21 mouse cellular contexts compared by ENCODE assay signal in genomic region chr6:54074454-54074853, GRCm38 (mm10). TPM values are rescaled to one million over a fixed set of nuclear protein-coding genes. Genes with fewer than 3 reads are reported as not detected.
DNase-seq lines count a peak whose midpoint lies in the region; ATAC-seq lines count a peak whose summit lies in the region.
"Had no signal": no experiment of that assay in that cellular context is flagged by ENCODE, and none has a peak within 500 bp of the region (broad histone marks: within the 10 kb centered on the region; RNA-seq: fewer than 3 reads in every experiment).

No protein-coding gene starts in this region.

- no peak overlapping the region for H3K4me3 ChIP-seq in forebrain, embryonic 13.5 days
- no peak overlapping the region for H3K4me3 ChIP-seq in forebrain, embryonic 14.5 days (ENCODE audit: low read depth, low read length)
- no peak overlapping the region for H3K4me3 ChIP-seq in hindbrain, embryonic 16.5 days (ENCODE audit: low read length)
- H3K4me3 ChIP-seq in hindbrain, embryonic 12.5 days: no peak overlapping the region
- H3K4me3 ChIP-seq in neural tube, embryonic 13.5 days: no peak overlapping the region
- H3K4me3 ChIP-seq: embryonic facial prominence, embryonic 10.5 days; heart, embryonic 12.5 days; left cerebral cortex, adult 2 months; liver, embryonic 13.5 days; lung, embryonic 15.5 days; megakaryocyte, embryonic 14.5 days had no signal

- no peaks in the 10 kb centered on the region for H3K27me3 ChIP-seq in forebrain, embryonic 13.5 days
- H3K27me3 ChIP-seq in forebrain, embryonic 14.5 days (replicated peaks; ENCODE audit: control insufficient read depth, insufficient read depth, low read length): no peaks in the 10 kb centered on the region
- H3K27me3 ChIP-seq in hindbrain, embryonic 16.5 days (replicated peaks; ENCODE audit: control insufficient read depth, insufficient read depth, low read length): no peaks in the 10 kb centered on the region
- H3K27me3 ChIP-seq in hindbrain, embryonic 12.5 days: no peaks in the 10 kb centered on the region
- no peaks in the 10 kb centered on the region for H3K27me3 ChIP-seq in neural tube, embryonic 13.5 days
- H3K27me3 ChIP-seq: heart, embryonic 12.5 days; liver, embryonic 13.5 days; megakaryocyte, embryonic 14.5 days had no signal

- 46% methylated on average over 4 of the region's 4 CpGs for WGBS in forebrain, embryonic 13.5 days
- 42% methylated on average over 4 of the region's 4 CpGs for WGBS in forebrain, embryonic 14.5 days
- WGBS in hindbrain, embryonic 16.5 days: 23% methylated on average over 4 of the region's 4 CpGs
- 53% methylated on average over 4 of the region's 4 CpGs for WGBS in hindbrain, embryonic 12.5 days
- WGBS in neural tube, embryonic 13.5 days: 30% methylated on average over 4 of the region's 4 CpGs

- H3K27ac ChIP-seq in forebrain, embryonic 13.5 days: no peak overlapping the region
- no peak overlapping the region for H3K27ac ChIP-seq in forebrain, embryonic 14.5 days (ENCODE audit: low read depth, low read length)
- H3K27ac ChIP-seq in hindbrain, embryonic 16.5 days (ENCODE audit: low read depth, low read length): no peak overlapping the region
- no peak overlapping the region for H3K27ac ChIP-seq in hindbrain, embryonic 12.5 days
- H3K27ac ChIP-seq in neural tube, embryonic 13.5 days (replicated peaks): peak overlapping the region; percentile 1; the same call in 1 of the 2 replicates
- H3K27ac ChIP-seq: embryonic facial prominence, embryonic 10.5 days; liver, embryonic 13.5 days; lung, embryonic 15.5 days had no signal

- H3K9ac ChIP-seq in forebrain, embryonic 13.5 days: 0 out of 2 replicates have a peak overlapping the region, but pooled peaks have one; percentile 10
- H3K9ac ChIP-seq in forebrain, embryonic 14.5 days (ENCODE audit: low read length): no peak overlapping the region
- no peak overlapping the region for H3K9ac ChIP-seq in hindbrain, embryonic 16.5 days (ENCODE audit: low read depth, low read length)
- no peak overlapping the region for H3K9ac ChIP-seq in hindbrain, embryonic 12.5 days
- H3K9ac ChIP-seq in neural tube, embryonic 13.5 days: peak overlapping the region; percentile 41
- H3K9ac ChIP-seq: heart, embryonic 12.5 days; liver, embryonic 13.5 days; lung, embryonic 15.5 days had no signal

- DNase-seq in forebrain, embryonic 14.5 days (ENCODE audit: low spot score): no peak
- no peak for DNase-seq in neural tube, embryonic 10.5 days (ENCODE audit: extremely low spot score, low spot score)
- no peak for DNase-seq in spleen, postnatal 36 days (ENCODE audit: low spot score in 2 of 2)
- DNase-seq: adrenal gland, postnatal 14 days; cerebellum, adult 9-11 months; gastrocnemius, postnatal 14 days; heart, adult 18-20 months; kidney, adult 2 months; kidney, postnatal 10 days; liver, embryonic 13.5 days; lung, postnatal 36 days had no signal

- peaks cover 35% of the 10 kb centered on the region for H3K4me1 ChIP-seq in forebrain, embryonic 13.5 days
- peaks cover 12% of the 10 kb centered on the region for H3K4me1 ChIP-seq in forebrain, embryonic 14.5 days (ENCODE audit: control insufficient read depth, insufficient read depth, low read length)
- peaks cover 8% of the 10 kb centered on the region for H3K4me1 ChIP-seq in hindbrain, embryonic 16.5 days (ENCODE audit: control insufficient read depth, insufficient read depth, low read depth, low read length)
- peaks cover 6% of the 10 kb centered on the region; the same call in 1 of the 2 replicates for H3K4me1 ChIP-seq in hindbrain, embryonic 12.5 days
- H3K4me1 ChIP-seq in neural tube, embryonic 13.5 days (replicated peaks): peaks cover 20% of the 10 kb centered on the region

- no peaks in the 10 kb centered on the region for H3K9me3 ChIP-seq in forebrain, embryonic 13.5 days (replicated peaks)
- no peaks in the 10 kb centered on the region for H3K9me3 ChIP-seq in forebrain, embryonic 14.5 days (replicated peaks; ENCODE audit: control insufficient read depth, low read length)
- H3K9me3 ChIP-seq in hindbrain, embryonic 16.5 days (ENCODE audit: control insufficient read depth, low read length): no peaks in the 10 kb centered on the region
- H3K9me3 ChIP-seq in hindbrain, embryonic 12.5 days (replicated peaks): no peaks in the 10 kb centered on the region
- no peaks in the 10 kb centered on the region for H3K9me3 ChIP-seq in neural tube, embryonic 13.5 days
- H3K9me3 ChIP-seq: embryonic facial prominence, embryonic 10.5 days; heart, embryonic 12.5 days; liver, embryonic 13.5 days; lung, embryonic 15.5 days; megakaryocyte, embryonic 14.5 days had no signal

- H3K4me2 ChIP-seq in forebrain, embryonic 13.5 days: no peak overlapping the region
- no peak overlapping the region for H3K4me2 ChIP-seq in forebrain, embryonic 14.5 days (ENCODE audit: low read length)
- no peak overlapping the region for H3K4me2 ChIP-seq in hindbrain, embryonic 16.5 days (ENCODE audit: low read length)
- H3K4me2 ChIP-seq in hindbrain, embryonic 12.5 days (replicated peaks): no peak overlapping the region
- no peak overlapping the region for H3K4me2 ChIP-seq in neural tube, embryonic 13.5 days
- H3K4me2 ChIP-seq: heart, embryonic 12.5 days; liver, embryonic 13.5 days; lung, embryonic 15.5 days had no signal

- 0 out of 2 replicates have a peak, but pooled peaks have one; percentile 24 for ATAC-seq in forebrain, embryonic 13.5 days
- no peak for ATAC-seq in forebrain, embryonic 14.5 days
- peak; percentile 40; the same call in 1 of the 2 replicates for ATAC-seq in hindbrain, embryonic 16.5 days
- no peak for ATAC-seq in hindbrain, embryonic 12.5 days (ENCODE audit: low FRiP score)
- ATAC-seq in neural tube, embryonic 13.5 days (ENCODE audit: low read depth): peak; percentile 53
- ATAC-seq: CD4-positive, CD25-positive, alpha-beta regulatory T cell, adult 4 months had no signal

- H3K36me3 ChIP-seq in forebrain, embryonic 13.5 days (ENCODE audit: poor library complexity, severe bottlenecking): no peaks in the 10 kb centered on the region
- H3K36me3 ChIP-seq in forebrain, embryonic 14.5 days (ENCODE audit: control insufficient read depth, insufficient read depth, low read length): no peaks in the 10 kb centered on the region
- H3K36me3 ChIP-seq in hindbrain, embryonic 16.5 days (ENCODE audit: control insufficient read depth, insufficient read depth, low read length): no peaks in the 10 kb centered on the region
- H3K36me3 ChIP-seq in hindbrain, embryonic 12.5 days: no peaks in the 10 kb centered on the region
- no peaks in the 10 kb centered on the region for H3K36me3 ChIP-seq in neural tube, embryonic 13.5 days
- H3K36me3 ChIP-seq: embryonic facial prominence, embryonic 10.5 days; heart, embryonic 12.5 days; liver, embryonic 13.5 days; lung, embryonic 15.5 days had no signal

RNA-seq across cellular contexts. Expression of gene Chn2, which starts 35.1 kb away (rescaled TPM):
- polyA plus RNA-seq in forebrain, embryonic 13.5 days (2015; fragmentation: Nextera tagmentation; extraction: Ambion mirVana): 31.9 and 35.2 TPM in 2 replicates
- 43.6 and 45.9 TPM in 2 replicates for polyA plus RNA-seq in forebrain, embryonic 14.5 days (2014; fragmentation: Nextera tagmentation; extraction: Ambion mirVana)
- 24.4 and 26.3 TPM in 2 replicates for polyA plus RNA-seq in hindbrain, embryonic 16.5 days (2015; fragmentation: Nextera tagmentation; extraction: Ambion mirVana)
- 20.3 and 24.0 TPM in 2 replicates for polyA plus RNA-seq in hindbrain, embryonic 12.5 days (2016; fragmentation: Nextera tagmentation; extraction: Ambion mirVana)
- polyA plus RNA-seq in neural tube, embryonic 13.5 days (2015; fragmentation: Nextera tagmentation; extraction: Ambion mirVana): 19.3 and 20.6 TPM in 2 replicates

Comparison
In these comparisons a context has a peak if more than half of its experiments do, and no peak if none do; other contexts are left out.
1. ATAC-seq: peak in forebrain, embryonic 13.5 days (single experiment), hindbrain, embryonic 16.5 days (single experiment) and neural tube, embryonic 13.5 days (single experiment); none in forebrain, embryonic 14.5 days (single experiment) and hindbrain, embryonic 12.5 days (single experiment).
2. H3K9ac ChIP-seq: peak in forebrain, embryonic 13.5 days (single experiment) and neural tube, embryonic 13.5 days (single experiment); none in forebrain, embryonic 14.5 days (single experiment), hindbrain, embryonic 16.5 days (single experiment) and hindbrain, embryonic 12.5 days (single experiment).